Mouse (Mus musculus) kidney, adult 18-20 months (tissue): ENCODE data around the gene H2-Q10.
"Not testable (repeated sequence)": the region's sequence is repeated elsewhere in the genome, so short reads cannot be mapped to it uniquely, and the experiment has no call there.

ENCODE experiments used
- DNase-seq: peaks from one replicate; pipeline ENCODE4 v3.0.0; 2021

Gene H2-Q10

DNA sequence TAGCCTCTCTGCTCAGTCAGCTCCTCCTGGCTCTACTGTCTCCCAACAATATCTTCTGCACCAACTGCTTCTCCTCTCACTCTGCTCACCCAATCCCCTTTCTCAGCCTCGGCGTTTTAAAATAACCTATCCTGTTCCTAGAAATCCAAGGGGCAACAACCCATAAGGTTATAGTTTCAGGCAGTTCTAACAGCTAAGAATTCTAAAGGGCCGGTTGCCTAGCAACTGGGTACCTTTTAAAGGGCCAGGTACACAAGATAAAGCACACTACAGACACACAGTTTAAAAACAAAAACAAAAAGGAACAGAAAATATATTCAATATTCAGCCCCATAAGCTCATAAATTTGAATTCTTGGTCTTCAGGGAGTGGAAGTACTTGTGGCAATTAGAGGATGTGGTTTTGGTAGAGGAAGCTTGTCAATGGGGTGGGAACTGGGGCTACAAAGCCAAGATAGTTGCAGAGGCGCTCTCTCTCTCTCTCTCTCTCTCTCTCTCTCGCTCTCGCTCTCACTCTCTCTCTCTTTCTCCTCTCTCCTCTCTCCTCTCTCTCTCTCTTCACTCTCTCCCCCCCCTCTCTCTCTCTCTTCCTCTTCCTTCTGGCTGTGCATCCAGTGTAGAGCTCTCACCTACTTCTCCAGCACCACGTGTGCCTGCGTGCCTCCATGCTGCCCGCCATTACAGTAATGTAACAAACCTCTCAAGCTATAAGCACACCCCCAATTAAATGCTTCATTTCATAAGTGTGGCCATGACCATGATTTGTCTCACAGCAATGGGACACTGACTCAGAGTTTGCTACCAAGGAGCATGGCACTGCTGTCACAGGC lies 9.2 kb upstream of the H2-Q10 start:
- DNase-seq, result not testable (repeated sequence)

DNA sequence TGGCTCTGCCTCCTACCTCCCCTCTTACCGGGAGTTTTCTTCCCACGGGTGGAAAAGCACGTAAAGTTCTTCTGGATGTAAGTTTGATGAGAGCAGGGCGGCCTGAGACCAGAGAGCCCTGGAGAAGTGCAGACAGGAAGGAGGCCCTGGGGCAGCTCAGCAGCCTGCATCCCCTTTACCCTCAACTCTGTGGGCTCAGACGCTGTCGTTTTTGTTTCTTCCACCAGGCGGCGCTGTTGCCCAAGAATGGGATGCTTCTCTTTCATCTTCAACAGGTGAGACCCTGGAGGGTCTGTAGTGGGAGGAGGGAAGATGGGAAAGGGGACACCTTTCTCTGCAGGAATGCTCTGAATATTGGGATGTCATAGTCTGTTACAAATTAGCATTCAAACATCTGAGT lies 4.2 kb upstream of the H2-Q10 start:
- not testable (repeated sequence) for DNase-seq

DNA sequence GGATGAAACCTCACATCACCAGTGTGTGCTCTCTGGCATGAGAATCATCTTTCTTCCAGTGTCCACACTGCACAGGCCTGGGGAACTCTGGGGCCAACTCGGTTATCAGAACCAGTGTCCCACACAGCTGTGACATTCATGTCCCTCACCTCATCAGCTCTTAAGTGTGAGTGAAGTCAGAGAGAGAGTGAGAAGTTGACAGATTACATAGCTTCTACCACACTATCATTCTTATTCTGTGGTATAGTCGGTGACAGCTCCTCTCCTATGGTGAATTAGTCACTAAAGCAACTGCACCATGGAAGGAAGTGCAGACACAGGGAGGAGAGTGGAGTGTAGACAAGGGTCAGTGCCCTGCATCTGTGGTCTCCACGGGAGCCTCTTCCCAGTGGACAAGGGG lies 953 bp upstream of the H2-Q10 start:
- DNase-seq, result not testable (repeated sequence)

DNA sequence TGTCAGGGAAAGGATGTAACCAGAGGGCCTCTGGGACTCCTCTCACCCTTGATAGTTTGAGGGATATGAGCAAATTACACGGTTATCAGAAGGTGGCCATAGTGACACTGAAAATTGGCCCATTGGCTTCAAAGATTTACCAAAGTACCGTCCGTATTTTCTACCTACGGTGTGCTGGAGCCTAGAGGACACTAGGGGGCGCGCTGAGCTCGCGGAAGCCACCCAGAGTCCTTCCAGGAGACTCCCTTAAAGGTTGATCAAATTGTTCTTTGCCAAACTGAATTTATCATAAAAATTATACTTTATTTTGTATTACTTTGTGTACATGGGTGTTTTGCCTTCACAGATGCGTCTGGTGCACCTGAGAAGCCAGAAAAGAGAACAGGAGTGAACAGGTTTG lies 14.2 kb downstream of the H2-Q10 start:
- peak; percentile 68 for DNase-seq

DNA sequence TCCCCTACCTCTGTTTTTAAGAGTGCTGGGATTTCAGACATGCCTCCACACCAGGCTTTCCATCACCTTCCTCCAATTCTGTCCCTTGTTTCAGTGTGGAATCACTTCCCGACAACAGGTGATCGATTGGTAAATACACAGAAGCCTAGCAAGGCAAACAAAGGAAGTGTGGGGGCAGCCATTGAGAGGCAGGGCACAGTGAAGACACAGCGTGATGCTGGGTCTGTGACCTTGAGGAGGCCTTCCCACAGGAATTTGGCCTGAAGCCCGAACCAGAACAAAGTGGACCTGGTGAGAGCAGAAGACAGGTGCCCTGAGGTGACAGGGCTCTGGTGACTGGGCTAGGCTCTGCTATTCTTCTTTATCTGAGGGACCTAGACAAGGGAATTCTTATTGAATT lies 15.8 kb downstream of the H2-Q10 start:
- no peak for DNase-seq

DNA sequence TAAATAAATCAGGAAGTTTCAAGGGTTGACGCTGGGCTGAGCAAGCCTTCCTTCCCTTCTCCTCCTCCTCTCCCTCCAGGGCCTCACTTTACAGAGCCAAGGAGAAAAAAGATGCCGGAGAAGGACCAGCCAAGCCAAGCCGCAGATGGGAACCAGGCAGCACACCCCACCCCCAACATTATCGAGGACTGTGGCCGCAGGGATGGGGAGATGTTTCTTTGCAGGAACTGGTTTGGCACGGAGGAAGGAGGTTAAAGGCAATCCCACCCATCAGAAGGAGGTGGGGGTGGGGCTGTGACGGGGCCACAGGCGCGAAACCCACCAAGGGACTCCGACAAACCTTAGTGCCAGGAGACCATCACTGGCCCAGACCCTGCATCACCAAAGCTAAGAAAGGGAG lies 16.8 kb downstream of the H2-Q10 start:
- DNase-seq, result no peak

DNA sequence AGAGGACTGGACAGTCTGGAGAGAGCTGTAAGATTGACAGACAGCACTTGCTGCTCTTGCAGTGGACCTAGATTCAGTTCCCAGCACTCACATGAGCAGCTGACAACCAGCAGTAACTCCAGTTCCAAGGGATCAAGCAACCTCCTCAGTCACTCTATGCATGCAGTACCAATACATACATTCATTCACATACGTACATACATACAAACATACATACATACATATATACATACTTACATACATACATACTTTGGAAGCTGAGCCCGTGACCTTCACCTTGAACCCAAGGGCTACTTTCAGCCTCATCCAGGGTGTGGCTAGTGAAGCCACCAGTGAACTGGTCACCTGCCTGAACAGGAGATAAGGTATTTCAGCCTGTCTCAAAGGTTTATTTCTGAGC lies 18.2 kb downstream of the H2-Q10 start:
- DNase-seq, result no peak

DNA sequence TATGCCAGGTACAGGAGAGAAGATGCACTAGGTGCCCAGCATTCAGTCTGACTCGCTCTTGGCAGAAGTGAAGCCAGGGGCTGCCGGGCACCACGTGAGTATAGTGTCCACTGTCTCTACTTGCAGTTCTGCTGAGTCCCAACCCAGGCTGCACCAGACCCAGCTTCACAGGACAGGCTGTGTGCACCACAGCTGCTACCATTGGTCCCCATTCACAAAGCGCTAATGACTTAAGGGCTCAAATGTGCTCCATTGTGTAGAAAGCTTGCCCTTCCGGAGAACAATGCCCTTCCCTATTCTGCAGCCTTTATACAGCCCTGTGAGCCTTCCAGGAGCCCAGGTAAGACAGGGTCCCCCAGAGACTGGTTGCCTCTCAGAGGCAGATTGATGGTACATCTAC lies 20.4 kb downstream of the H2-Q10 start:
- no peak for DNase-seq

DNA sequence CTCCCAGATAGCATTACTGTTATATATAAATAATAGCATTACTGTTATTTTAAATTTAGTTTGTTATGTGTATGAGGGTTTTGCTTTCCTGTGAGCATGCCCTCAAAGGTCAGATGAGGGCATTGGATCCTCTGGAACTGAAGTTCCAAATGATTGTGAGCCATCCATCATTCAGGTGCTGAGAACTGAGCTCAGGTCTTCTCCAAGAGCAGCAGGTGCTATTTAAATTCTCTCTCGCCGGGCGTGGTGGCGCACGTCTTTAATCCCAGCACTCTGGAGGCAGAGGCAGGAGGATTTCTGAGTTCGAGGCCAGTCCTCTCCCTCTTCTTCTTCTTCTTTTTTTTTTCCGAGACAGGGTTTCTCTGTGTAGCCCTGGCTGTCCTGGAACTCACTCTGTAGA lies 27.2 kb downstream of the H2-Q10 start:
- no peak for DNase-seq

DNA sequence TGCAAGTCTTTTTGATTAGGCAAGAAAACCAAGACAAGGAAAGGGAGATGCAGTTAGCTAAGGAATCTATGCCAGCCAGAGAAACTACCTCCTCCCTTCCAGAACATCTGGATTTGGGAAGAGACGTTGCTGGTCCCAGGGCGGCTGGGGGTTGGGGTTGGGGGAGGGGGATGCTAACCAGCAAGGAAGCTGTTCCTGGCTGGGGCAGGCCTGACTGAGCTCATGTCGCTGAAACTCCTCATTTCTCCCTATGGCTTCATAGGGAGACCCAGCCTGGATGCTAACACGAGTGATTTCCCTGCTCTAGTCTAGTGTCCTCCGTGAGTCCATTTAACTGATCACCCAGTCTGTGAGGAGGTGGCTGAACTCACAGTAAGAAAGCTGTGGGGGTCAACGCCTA lies 32.3 kb downstream of the H2-Q10 start:
- no peak for DNase-seq

DNA sequence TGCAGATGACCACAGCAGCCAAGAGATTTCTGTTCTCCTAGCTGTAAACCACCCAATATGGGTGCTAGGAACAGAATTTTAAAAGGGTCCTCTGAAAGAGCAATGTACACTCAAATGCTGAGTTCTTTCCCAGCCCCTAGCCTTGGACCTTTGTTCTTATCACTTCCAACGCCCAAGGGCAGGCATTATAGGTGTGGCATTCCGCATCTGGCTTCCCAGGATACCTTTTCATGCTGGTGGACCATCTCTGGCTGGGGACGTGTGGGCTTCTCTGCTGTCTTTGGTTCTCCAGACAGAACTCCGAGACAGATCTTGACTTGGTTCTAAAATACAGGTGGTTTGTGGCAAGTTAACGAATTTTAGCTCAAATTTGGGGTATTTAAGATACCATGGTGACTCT lies 32.9 kb downstream of the H2-Q10 start:
- DNase-seq, result no peak

DNA sequence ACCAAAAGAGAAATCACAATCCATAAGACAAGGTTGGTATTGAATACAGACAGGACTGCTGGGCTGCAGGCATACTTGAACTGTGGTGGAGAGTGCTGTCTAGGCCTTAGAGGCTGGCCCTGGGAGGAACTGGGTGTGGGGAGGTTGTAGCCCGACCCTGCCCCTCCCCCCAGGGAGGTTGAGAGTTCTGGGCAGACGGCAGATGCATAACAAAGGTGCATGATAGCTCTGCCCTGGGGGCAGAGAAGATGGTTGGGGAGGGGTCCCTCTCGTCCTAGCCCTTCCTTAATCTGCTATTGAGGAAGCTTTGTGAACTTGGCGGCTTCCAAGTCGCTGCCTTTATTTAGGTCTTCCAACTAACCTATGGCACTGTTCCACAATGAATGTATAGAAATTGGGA lies 34.0 kb downstream of the H2-Q10 start:
- DNase-seq, result no peak

DNA sequence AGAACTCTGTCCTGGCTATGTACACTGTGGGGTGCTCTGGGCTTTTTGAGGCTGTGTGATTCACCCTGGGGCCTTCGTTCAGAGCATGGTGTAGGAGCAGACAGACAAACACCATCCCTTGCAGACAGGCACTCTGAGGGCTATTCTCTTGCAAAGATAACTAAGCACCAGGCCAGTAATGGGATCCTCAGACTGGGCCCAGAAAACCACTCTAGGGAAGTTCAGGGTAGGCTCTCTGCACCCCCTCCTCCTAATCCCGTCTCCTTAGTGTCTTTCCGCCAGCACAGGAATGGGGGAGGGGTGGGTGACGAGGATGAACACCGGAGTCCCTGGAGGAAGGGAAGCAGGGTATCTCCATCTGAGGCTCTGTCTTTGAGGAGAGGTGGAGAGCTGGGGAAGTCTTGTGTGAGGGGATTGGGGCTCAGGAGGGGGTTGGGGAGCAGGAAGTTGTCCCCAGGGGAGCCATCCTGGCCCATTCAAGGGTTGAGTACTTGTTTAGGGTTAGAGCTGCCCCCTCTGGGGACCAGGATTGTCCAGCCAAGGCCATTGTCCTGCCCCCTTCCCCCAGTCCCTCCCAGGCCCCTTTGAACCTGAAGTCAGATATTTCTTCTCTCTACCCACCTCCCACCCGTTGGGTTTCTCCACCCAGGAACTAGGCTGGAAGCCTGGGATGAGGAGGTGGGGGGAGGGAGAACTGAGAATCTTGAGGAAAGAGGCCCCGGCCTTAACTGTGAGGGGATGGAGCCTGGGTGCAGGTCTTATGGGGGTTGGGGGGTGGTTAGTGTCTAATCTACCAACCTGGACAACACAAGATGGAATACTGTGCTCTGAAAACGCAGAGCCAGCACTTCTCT lies 35.0 kb downstream of the H2-Q10 start:
- DNase-seq, result no peak

DNA sequence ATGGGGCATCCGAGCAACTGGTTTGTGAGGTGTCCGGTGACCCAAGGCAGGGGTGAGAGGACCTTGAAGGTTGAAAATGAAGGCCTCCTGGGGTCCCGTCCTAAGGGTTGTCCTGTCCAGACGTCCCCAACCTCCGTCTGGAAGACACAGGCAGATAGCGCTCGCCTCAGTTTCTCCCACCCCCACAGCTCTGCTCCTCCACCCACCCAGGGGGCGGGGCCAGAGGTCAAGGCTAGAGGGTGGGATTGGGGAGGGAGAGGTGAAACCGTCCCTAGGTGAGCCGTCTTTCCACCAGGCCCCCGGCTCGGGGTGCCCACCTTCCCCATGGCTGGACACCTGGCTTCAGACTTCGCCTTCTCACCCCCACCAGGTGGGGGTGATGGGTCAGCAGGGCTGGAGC lies 35.9 kb downstream of the H2-Q10 start, which contains the start of gene Pou5f1:
Gene Pou5f1, plus strand, starts transcription at position 243 of the 400 bp plus-strand sequence.
- DNase-seq, result no peak

DNA sequence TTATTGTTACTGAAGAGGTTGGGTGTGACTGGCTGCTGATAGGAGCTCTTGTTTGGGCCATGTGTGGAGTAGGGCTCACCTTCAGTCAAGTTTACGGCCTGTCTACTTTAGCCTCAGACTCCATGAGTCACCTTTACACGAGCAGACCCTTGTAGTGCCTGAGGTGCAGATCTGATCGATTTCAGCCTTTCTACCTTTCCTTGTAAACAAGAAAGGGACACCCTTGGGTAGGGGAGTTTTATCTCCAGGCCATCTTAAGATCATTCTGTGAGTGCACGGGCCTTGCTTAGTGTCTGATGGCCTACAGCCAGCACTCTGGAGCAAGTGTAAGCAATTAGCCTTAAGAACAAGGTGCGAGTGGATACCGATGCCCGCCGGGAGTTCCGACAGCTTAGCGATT lies 37.0 kb downstream of the H2-Q10 start:
- no peak for DNase-seq

DNA sequence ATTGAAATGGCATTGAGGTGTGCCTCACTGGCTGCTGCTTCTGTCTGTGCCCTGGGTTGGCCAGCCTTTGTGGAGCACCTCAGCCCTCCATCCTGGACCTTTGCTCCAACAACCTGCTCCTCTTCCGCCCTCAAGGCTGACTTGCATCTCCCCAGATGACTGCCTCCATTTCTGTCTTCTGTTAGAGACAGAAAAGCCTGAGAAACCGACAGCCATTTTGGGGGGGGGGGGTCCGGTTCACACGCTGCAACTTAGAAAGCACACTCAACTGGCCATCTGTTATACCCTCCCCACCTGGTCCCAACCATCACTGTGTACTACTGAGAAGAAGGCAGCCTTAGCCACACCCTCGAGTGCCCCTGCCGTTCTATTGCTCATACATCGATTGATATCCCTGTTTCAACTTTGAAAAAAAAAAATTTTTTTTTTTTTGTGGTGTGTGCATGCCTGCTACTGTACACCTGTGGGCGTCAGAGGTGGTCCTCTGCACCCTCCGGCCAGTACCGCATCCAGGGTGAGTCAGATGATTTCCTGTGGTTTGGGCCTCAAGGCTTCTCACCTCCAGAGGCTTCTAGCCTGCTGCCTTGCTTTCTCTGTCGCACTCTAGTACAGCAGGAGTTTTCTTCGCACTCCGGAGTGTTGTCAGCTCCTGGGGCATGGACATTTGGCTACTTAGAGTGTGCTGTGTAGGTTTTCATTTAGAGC lies 37.8 kb downstream of the H2-Q10 start:
- no peak for DNase-seq

DNA sequence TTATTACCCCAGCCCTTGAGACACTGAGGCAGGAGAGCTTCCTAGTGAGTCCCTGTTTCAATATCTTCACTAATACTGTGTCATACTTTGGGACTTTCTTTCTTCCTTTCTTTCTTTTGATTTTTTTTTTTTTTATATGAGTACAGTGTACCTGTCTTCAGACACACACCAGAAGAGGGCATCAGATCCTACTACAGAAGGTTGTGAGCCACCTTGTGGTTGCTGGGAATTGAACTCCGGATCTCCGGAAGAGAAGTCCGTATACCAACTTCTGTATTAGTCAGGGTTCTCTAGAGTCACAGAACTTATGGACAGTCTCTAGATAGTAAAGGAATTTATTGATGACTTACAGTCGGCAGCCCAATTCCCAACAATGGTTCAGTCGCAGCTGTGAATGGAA lies 38.4 kb downstream of the H2-Q10 start:
- not testable (repeated sequence) for DNase-seq

DNA sequence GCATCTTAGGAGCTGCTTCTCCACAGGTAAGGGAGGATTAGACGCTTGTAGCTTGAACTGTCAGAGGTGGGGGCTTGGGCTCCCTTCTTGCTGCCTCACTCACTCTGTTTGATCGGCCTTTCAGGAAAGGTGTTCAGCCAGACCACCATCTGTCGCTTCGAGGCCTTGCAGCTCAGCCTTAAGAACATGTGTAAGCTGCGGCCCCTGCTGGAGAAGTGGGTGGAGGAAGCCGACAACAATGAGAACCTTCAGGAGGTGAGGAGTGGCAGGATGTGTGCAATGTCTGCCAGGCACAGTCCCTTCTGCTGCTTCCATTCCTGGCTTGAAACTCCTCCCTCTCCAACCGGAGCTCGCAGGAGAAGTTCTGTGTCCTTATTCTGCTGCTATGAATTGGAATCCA lies 39.4 kb downstream of the H2-Q10 start:
- no peak for DNase-seq

DNA sequence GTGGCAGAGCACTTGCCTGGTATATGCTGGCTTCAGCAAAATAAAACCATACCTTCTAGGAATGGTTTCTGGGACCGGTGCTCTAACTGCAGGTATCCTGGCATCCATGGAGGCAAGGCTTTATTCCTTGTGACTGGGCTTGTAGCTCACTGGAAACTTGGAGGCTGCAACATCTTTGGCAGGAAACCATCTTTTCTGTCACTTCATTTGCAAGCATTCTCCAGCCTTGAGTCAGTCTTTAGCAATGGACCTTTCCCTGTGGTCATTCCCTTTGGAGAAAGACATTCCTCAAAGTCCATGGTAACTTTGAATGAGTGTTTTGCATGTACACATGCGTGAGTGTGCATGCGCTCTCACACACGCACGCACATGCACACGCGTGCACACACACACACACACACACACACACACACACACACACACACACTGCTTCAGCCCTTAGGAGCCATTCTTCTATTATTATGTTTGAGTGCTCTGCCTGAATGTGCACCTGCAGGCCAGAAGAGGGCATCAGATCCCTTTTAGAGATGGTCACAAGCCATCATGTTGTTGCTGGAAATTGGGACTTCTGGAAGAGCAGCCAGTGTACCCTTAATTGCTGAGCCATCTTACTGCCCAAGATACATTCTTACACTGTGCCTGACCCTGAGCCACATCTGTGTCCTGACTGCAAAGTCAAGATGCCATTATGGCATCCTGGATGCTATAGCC lies 43.2 kb downstream of the H2-Q10 start:
- DNase-seq, result no peak

DNA sequence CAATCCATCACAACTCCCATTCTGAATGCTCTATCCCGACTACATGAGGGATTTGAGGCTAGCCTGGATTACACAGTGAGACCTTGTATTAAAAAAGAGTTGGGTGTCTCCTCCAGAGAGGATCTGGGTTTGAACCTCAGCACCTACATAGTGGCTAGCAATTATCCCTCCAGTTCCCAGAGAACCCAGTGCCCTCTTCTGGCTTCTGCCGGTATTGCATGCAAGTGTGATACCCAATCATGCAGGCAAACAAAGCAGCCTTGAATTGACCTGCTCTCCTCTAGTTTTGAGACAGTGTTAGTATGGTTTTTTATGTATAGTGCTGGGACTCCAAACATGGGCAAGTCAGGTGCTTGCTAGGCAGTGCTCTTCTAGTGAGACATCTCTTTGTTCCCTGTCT lies 44.0 kb downstream of the H2-Q10 start:
- peak; percentile 83 for DNase-seq

DNA sequence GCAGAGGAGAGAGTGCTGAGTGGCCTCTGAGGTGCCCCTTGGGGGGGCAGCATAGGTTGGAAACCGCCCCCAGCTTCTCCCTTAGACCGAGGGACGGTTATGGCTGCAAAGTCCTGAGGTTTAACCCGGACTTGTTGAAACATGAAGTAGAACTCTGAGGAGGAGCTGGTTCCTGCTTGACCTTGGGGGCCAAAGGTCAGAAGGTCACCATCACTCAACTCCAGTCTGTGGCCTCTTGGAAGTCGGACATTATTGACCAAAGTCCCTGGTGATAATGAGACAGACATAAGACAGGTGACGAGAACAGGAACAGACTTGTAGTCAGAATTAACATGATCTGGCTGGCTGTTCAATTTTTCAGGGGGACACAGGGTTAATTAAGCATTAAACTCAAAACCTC lies 44.9 kb downstream of the H2-Q10 start:
- no peak for DNase-seq

DNA sequence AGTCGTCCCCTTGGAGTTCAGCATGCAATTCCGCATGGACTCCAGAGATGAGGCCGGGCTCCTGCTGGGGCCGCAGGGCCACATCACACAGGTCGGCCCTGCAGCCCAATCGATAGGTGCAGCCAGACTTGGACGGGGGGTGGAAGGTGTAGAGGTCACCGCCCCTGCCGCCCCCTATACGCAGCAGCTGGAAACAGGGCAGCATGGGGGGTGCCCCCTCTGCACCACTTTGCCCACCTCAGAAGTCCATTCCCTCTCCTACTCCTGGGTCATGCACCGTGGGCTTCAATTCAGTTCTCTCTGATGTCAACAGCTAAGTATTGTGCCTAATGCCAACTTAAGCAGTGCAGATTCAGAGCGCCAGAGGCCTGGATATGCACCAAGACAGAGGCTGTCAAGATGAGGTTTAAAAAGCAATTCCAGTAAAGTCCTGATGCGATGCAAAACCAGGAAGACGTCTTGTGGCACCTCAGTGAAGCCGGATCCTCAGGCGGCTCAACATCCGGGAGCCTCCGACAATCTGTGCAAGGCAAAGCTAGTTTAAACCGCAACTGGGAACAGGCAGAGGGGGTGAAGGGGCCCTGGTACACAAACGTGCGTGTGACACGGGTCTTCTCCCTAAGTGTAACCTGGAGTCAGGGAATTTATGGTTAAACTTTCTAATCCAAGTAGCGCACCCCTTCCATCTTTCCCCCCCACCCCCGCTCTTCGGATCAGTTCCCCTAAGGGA lies 46.2 kb downstream of the H2-Q10 start:
- no peak for DNase-seq
